Mouse (Mus musculus) MEL (cell line): ENCODE results near the gene Alg9. TPM values are rescaled to one million over a fixed set of nuclear protein-coding genes. Genes with fewer than 3 reads are reported as not detected.

Source experiments
- DNase-seq: peaks from one replicate; pipeline ENCODE4 v3.0.0; 2011; ENCODE audit warnings: low read depth, low spot score
- H3K27ac ChIP-seq: 2 replicates; pipeline ENCODE4 v1.5.1; 2012; ENCODE audit warnings: low read depth, mild to moderate bottlenecking, control low read depth, low read length, moderate library complexity; ENCODE audit not compliant: control insufficient read depth
- H3K27me3 ChIP-seq, 2 experiments: fragments of 150-350 bp in 1 of 2; sonication (generic) in 1 of 2; 2 replicates each; pipeline ENCODE4 v1.6.1; 2012; ENCODE audit warnings: low read length in 2 of 2, mild to moderate bottlenecking in 2 of 2, improper control_type of control experiment in 1 of 2, moderate library complexity in 1 of 2; ENCODE audit not compliant: insufficient read depth in 2 of 2, control insufficient read depth in 1 of 2
- H3K36me3 ChIP-seq, 2 experiments: 2 replicates each; pipeline ENCODE4 v1.6.1; 2012 to 2014; ENCODE audit warnings: low read length in 2 of 2, improper control_type of control experiment in 1 of 2, inconsistent platforms in 1 of 2, mild to moderate bottlenecking in 1 of 2; ENCODE audit not compliant: insufficient read depth in 2 of 2, control insufficient read depth in 1 of 2
- H3K4me1 ChIP-seq, 2 experiments: fragments of 150-350 bp in 1 of 2; sonication (generic) in 1 of 2; 2 replicates each; pipeline ENCODE4 v1.6.1; 2012; ENCODE audit warnings: low read length in 2 of 2, improper control_type of control experiment in 1 of 2, mild to moderate bottlenecking in 1 of 2; ENCODE audit not compliant: insufficient read depth in 2 of 2, control insufficient read depth in 1 of 2
- H3K4me3 ChIP-seq, 2 experiments: fragments of 150-350 bp in 1 of 2; sonication (generic) in 1 of 2; 2 replicates each; pipeline ENCODE4 v1.5.1; 2012; ENCODE audit warnings: low read depth in 2 of 2, low read length in 2 of 2, mild to moderate bottlenecking in 2 of 2, moderate library complexity in 2 of 2, control low read depth in 1 of 2, improper control_type of control experiment in 1 of 2; ENCODE audit not compliant: control insufficient read depth in 1 of 2, insufficient read depth in 1 of 2
- H3K79me2 ChIP-seq: 2 replicates; pipeline ENCODE4 v1.6.1; 2012; ENCODE audit warnings: mild to moderate bottlenecking, low read length, moderate library complexity; ENCODE audit not compliant: control insufficient read depth, poor library complexity, insufficient read depth
- H3K9ac ChIP-seq: 2 replicates; pipeline ENCODE4 v1.6.1; 2012; ENCODE audit warnings: low read depth, mild to moderate bottlenecking, control low read depth, low read length, moderate library complexity; ENCODE audit not compliant: control insufficient read depth, poor library complexity, severe bottlenecking
- H3K9me3 ChIP-seq: fragments of 150-350 bp; sonication (generic); replicated peaks from 2 replicates; pipeline ENCODE4 v1.6.1; 2012; ENCODE audit warnings: mild to moderate bottlenecking, low read length, improper control_type of control experiment, moderate library complexity; ENCODE audit not compliant: insufficient read depth
- CTCF ChIP-seq, 3 experiments: IDR thresholded peaks in 2 of 3; conservative IDR thresholded peaks in 1 of 3; 2 replicates each; pipeline ENCODE4 v1.5.1; 2011 to 2012; ENCODE audit warnings: low read length in 3 of 3, low read depth in 2 of 3, mild to moderate bottlenecking in 2 of 3, improper control_type of control experiment in 1 of 3, inconsistent platforms in 1 of 3, mixed read lengths in 1 of 3, moderate library complexity in 1 of 3; ENCODE audit not compliant: control insufficient read depth in 1 of 3, insufficient read depth in 1 of 3, poor library complexity in 1 of 3, severe bottlenecking in 1 of 3
- E2F4 ChIP-seq: IDR thresholded peaks from 2 replicates; pipeline ENCODE4 v1.6.1; 2011; ENCODE audit warnings: low read depth, low read length, improper control_type of control experiment, borderline replicate concordance
- ELF1 ChIP-seq: IDR thresholded peaks from 2 replicates; pipeline ENCODE4 v1.6.1; 2014; ENCODE audit warnings: low read depth, mild to moderate bottlenecking, inconsistent platforms, low read length, improper control_type of control experiment, moderate library complexity
- ETS1 ChIP-seq: IDR thresholded peaks from 2 replicates; pipeline ENCODE4 v1.6.1; 2012; ENCODE audit warnings: low read depth, mild to moderate bottlenecking, inconsistent platforms, low read length, improper control_type of control experiment, moderate library complexity
- HCFC1 ChIP-seq: IDR thresholded peaks from 2 replicates; pipeline ENCODE4 v1.6.1; 2012; ENCODE audit warnings: low read depth, mild to moderate bottlenecking, inconsistent platforms, low read length, improper control_type of control experiment, moderate library complexity
- KAT2A ChIP-seq: conservative IDR thresholded peaks from 2 replicates; pipeline ENCODE4 v1.6.1; 2012; ENCODE audit warnings: low read depth, low read length, improper control_type of control experiment, inconsistent platforms
- MAFK ChIP-seq: IDR thresholded peaks from 2 replicates; pipeline ENCODE4 v1.6.1; 2011; ENCODE audit warnings: low read depth, mild to moderate bottlenecking, low read length, improper control_type of control experiment, borderline replicate concordance
- MAX ChIP-seq: IDR thresholded peaks from 2 replicates; pipeline ENCODE4 v1.6.1; 2011; ENCODE audit warnings: low read length, improper control_type of control experiment
- MAZ ChIP-seq: IDR thresholded peaks from 2 replicates; pipeline ENCODE4 v1.6.1; 2012; ENCODE audit warnings: low read depth, mild to moderate bottlenecking, inconsistent platforms, low read length, improper control_type of control experiment
- MXI1 ChIP-seq: IDR thresholded peaks from 2 replicates; pipeline ENCODE4 v1.6.1; 2011; ENCODE audit warnings: mild to moderate bottlenecking, low read depth, low read length, improper control_type of control experiment
- MYB ChIP-seq: IDR thresholded peaks from 2 replicates; pipeline ENCODE4 v1.6.1; 2011; ENCODE audit warnings: mild to moderate bottlenecking, low read depth, low read length, improper control_type of control experiment
- MYC ChIP-seq: IDR thresholded peaks from 2 replicates; pipeline ENCODE4 v1.6.1; 2011; ENCODE audit warnings: low read depth, mild to moderate bottlenecking, low read length, improper control_type of control experiment, moderate library complexity
- NELFE ChIP-seq: IDR thresholded peaks from 2 replicates; pipeline ENCODE4 v1.6.1; 2011; ENCODE audit warnings: low read depth, low read length, improper control_type of control experiment
- NRF1 ChIP-seq: IDR thresholded peaks from 2 replicates; pipeline ENCODE4 v1.6.1; 2014; ENCODE audit warnings: low read depth, mild to moderate bottlenecking, inconsistent platforms, low read length, improper control_type of control experiment, moderate library complexity; ENCODE audit not compliant: poor library complexity, insufficient read depth, severe bottlenecking
- POLR2A ChIP-seq, 2 experiments: IDR thresholded peaks; 2 replicates each; pipeline ENCODE4 v1.6.1; 2011 to 2012; ENCODE audit warnings: low read length in 2 of 2, mild to moderate bottlenecking in 2 of 2, control low read depth in 1 of 2, improper control_type of control experiment in 1 of 2, low read depth in 1 of 2, moderate library complexity in 1 of 2; ENCODE audit not compliant: control insufficient read depth in 1 of 2, insufficient read depth in 1 of 2, poor library complexity in 1 of 2
- POLR2AphosphoS2 ChIP-seq: IDR thresholded peaks from 2 replicates; pipeline ENCODE4 v1.6.1; 2011; ENCODE audit warnings: low read length, improper control_type of control experiment
- POLR2AphosphoS5 ChIP-seq: IDR thresholded peaks from 2 replicates; pipeline ENCODE4 v1.6.1; 2012; ENCODE audit warnings: low read depth, borderline replicate concordance, mild to moderate bottlenecking, inconsistent platforms, low read length, moderate library complexity, mixed read lengths
- RAD21 ChIP-seq: IDR thresholded peaks from 2 replicates; pipeline ENCODE4 v1.6.1; 2011; ENCODE audit warnings: mild to moderate bottlenecking, low read depth, low read length, improper control_type of control experiment
- SIN3A ChIP-seq: IDR thresholded peaks from 2 replicates; pipeline ENCODE4 v1.6.1; 2012; ENCODE audit warnings: low read length, improper control_type of control experiment, inconsistent platforms
- TCF12 ChIP-seq: IDR thresholded peaks from 2 replicates; pipeline ENCODE4 v1.6.1; 2014; ENCODE audit warnings: low read depth, mild to moderate bottlenecking, inconsistent platforms, low read length, improper control_type of control experiment, moderate library complexity
- USF2 ChIP-seq, 2 experiments: IDR thresholded peaks; 2 replicates each; pipeline ENCODE4 v1.6.1; 2011 to 2012; ENCODE audit warnings: improper control_type of control experiment in 2 of 2, low read length in 2 of 2, borderline replicate concordance in 1 of 2, inconsistent platforms in 1 of 2, low read depth in 1 of 2, mild to moderate bottlenecking in 1 of 2; ENCODE audit not compliant: insufficient read depth in 1 of 2
- ZNF384 ChIP-seq: IDR thresholded peaks from 2 replicates; pipeline ENCODE4 v1.6.1; 2012; ENCODE audit warnings: low read depth, mild to moderate bottlenecking, inconsistent platforms, low read length, improper control_type of control experiment
- polyA plus RNA-seq, 2 experiments: library from polyadenylated mRNA; stranded (reverse) in 1 of 2; unstranded in 1 of 2; fragments of >175 nt in 1 of 2; fragments of >200 nt in 1 of 2; gene quantifications; 2 replicates each; pipeline versions ENCODE4 v1.2.1 to v1.2.4; 2012; ENCODE audit warnings: low replicate concordance in 2 of 2, low read depth in 1 of 2; ENCODE audit not compliant: insufficient read length in 2 of 2, insufficient read depth in 1 of 2, missing spikeins in 1 of 2
- total RNA-seq: library from RNA; depleted of rRNA; stranded (reverse); fragments of 300-350 nt; gene quantifications from 2 replicates; pipeline ENCODE4 v1.2.3, GENCODE M21; 2012

The Alg9 gene
- total and polyA plus RNA-seq, 3 experiments, result 23.3 to 46.7 TPM; not detected in 1

DNA sequence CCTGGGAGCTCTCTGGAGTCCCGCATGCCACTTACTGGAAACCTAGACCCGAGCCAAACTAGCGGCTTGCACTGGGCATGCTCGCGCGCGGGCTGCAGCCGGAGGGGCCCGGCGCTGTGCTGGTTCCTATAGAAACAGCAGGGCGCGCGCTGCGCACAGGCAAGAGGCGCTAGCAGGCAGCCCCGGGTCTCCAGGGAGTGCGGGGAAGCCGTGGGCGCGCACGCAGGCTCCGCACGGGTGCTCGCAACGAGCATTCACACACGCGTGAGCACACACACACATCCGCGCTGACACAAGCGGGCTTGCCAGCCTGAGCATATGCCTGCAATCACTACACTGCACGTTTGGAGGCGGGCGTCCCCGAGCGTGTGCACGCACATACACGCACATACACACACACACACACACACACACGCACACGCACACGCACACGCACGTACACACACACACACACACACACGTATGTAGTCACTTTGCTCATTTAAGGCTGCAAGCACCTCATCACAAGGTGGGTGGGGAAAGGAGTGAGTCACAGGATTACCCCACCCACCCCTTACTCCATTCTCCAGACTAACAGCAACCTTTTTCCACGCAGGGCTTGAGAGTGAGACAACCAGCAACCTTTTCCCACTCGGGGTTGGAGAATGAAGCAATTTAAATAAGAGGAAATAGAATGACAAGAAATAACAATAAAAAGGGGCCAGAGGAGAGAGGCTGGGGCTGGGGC lies 46.7 kb upstream of the Alg9 start:
- Histone ChIP-seq H3K9me3 (no peaks in the 10 kb centered on the region), H3K4me3 (no peak overlapping the region), H3K36me3 (no peaks in the 10 kb centered on the region), H3K27ac (no peak overlapping the region), H3K4me1 (0 out of 4 replicates have a peak, but pooled peaks cover 0 to 1% of the 10 kb centered on the region in 2 experiments), H3K79me2 (no peaks in the 10 kb centered on the region), H3K27me3 (peaks cover 0 to 7% of the 10 kb centered on the region in 2 experiments; a peak in 3 of 4 replicates), H3K9ac (no peak overlapping the region)
- TF ChIP-seq ETS1, result no peak
- no peak for TF ChIP-seq TCF12
- TF ChIP-seq CTCF (IDR thresholded peaks at IDR 0.05 in 2 of 3, conservative IDR thresholded peaks at IDR 0.05 in 1 of 3; ENCODE audit: control insufficient read depth in 1 of 3, insufficient read depth in 1 of 3, low read depth in 2 of 3, low read length in 3 of 3, poor library complexity in 1 of 3, severe bottlenecking in 1 of 3), result no peak
- no peak for TF ChIP-seq MAX
- no peak for TF ChIP-seq ELF1
- TF ChIP-seq E2F4, result no peak
- no peak for TF ChIP-seq MXI1
- DNase-seq, result no peak

DNA sequence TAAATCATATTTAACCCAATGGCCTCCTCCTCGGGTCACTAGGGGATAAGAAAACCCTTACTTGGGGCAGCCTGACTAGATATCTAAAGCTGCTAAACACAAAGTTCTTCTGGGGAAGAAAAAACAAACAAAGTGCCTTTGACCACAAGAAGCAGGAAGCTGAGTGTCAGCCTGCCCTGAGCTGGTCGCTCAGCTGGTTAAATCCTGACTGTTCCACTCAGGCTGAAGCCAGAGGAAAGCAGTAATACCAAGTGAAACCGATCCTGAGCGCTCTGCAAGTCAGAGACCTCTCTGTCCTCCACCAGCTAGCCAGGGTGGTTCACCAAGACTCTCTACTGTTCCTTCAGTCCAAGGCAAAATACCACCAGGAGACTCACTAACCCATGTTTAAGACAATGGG lies 45.2 kb upstream of the Alg9 start:
- no peaks in the 10 kb centered on the region for H3K9me3 ChIP-seq
- no peaks in the 10 kb centered on the region for H3K36me3 ChIP-seq
- no peaks in the 10 kb centered on the region for H3K4me1 ChIP-seq
- no peak overlapping the region for H3K9ac ChIP-seq
- no peak overlapping the region for H3K4me3 ChIP-seq
- no peak overlapping the region for H3K27ac ChIP-seq
- DNase-seq, result no peak
- peaks cover 0 to 9% of the 10 kb centered on the region in 2 experiments; a peak in 3 of 4 replicates for H3K27me3 ChIP-seq
- no peaks in the 10 kb centered on the region for H3K79me2 ChIP-seq
- TF ChIP-seq MAFK, result no peak
- TF ChIP-seq POLR2A (IDR thresholded peaks at IDR 0.05; ENCODE audit: control insufficient read depth in 1 of 2, insufficient read depth in 1 of 2, low read depth in 1 of 2, low read length in 2 of 2, poor library complexity in 1 of 2), result no peak
- TF ChIP-seq MYB, result no peak
- no peak for TF ChIP-seq MAZ
- no peak for TF ChIP-seq RAD21
- no peak for TF ChIP-seq ELF1
- TF ChIP-seq USF2 (IDR thresholded peaks at IDR 0.05; ENCODE audit: borderline replicate concordance in 1 of 2, insufficient read depth in 1 of 2, low read depth in 1 of 2, low read length in 2 of 2), result no peak
- no peak for TF ChIP-seq NELFE
- no peak for TF ChIP-seq KAT2A
- TF ChIP-seq ZNF384, result no peak
- no peak for TF ChIP-seq POLR2AphosphoS2
- TF ChIP-seq TCF12, result no peak
- no peak for TF ChIP-seq POLR2AphosphoS5
- TF ChIP-seq HCFC1, result no peak
- TF ChIP-seq SIN3A, result no peak
- TF ChIP-seq E2F4, result no peak
- TF ChIP-seq NRF1, result no peak
- no peak for TF ChIP-seq MYC
- TF ChIP-seq, all 39 proteins: peak for 0
